Mouse (Mus musculus) CH12.LX (cell line): ENCODE results near the gene Atox1.

Experiments
- CHD2 ChIP-seq: IDR thresholded peaks from 2 replicates; pipeline ENCODE4 v1.6.1; 2011; ENCODE audit warnings: low read length, improper control_type of control experiment
- CTCF ChIP-seq, 2 experiments: IDR thresholded peaks in 1 of 2; conservative IDR thresholded peaks in 1 of 2; 2 replicates each; pipeline ENCODE4 v1.5.1; 2011 to 2012; ENCODE audit warnings: low read depth in 2 of 2, low read length in 2 of 2, improper control_type of control experiment in 1 of 2, inconsistent platforms in 1 of 2, mild to moderate bottlenecking in 1 of 2, moderate library complexity in 1 of 2
- EP300 ChIP-seq: IDR thresholded peaks from 2 replicates; pipeline ENCODE4 v1.6.1; 2011; ENCODE audit warnings: low read length, improper control_type of control experiment
- JUN ChIP-seq: IDR thresholded peaks from 2 replicates; pipeline ENCODE4 v1.6.1; 2011; ENCODE audit warnings: low read depth, mild to moderate bottlenecking, low read length, improper control_type of control experiment, moderate library complexity; ENCODE audit not compliant: insufficient read depth
- MEF2A ChIP-seq: IDR thresholded peaks from 2 replicates; pipeline ENCODE4 v1.6.1; 2014; ENCODE audit warnings: low read depth, mild to moderate bottlenecking, inconsistent platforms, low read length, improper control_type of control experiment, borderline replicate concordance
- POLR2A ChIP-seq: IDR thresholded peaks from 2 replicates; pipeline ENCODE4 v1.6.1; 2011; ENCODE audit warnings: low read depth, mild to moderate bottlenecking, improper control_type of control experiment, low read length
- POLR2AphosphoS2 ChIP-seq: IDR thresholded peaks from 2 replicates; pipeline ENCODE4 v1.6.1; 2011; ENCODE audit warnings: low read depth, low read length, improper control_type of control experiment
- RAD21 ChIP-seq: IDR thresholded peaks from 2 replicates; pipeline ENCODE4 v1.6.1; 2011; ENCODE audit warnings: low read depth, mild to moderate bottlenecking, low read length, improper control_type of control experiment, moderate library complexity
- USF2 ChIP-seq: conservative IDR thresholded peaks from 2 replicates; pipeline ENCODE4 v1.6.1; 2011; ENCODE audit warnings: low read depth, low read length, improper control_type of control experiment

- TF ChIP-seq MEF2A (no peak), CTCF (conservative IDR thresholded peaks at IDR 0.05 in 1 of 2, IDR thresholded peaks at IDR 0.05 in 1 of 2; ENCODE audit: low read depth in 2 of 2, low read length in 2 of 2) (no peak), USF2 (no peak), POLR2A (no peak), RAD21 (no peak), JUN (no peak), CHD2 (no peak), EP300 (no peak), POLR2AphosphoS2 (no peak)
Measured at GRCm38 (mm10) chr11:55464707-55465106, 3.7 kb upstream of the Atox1 start.
